Mouse (Mus musculus): Measurements from ENCODE around the gene Zmiz2.

GRCm38 (mm10) chr11:6372784-6373183 lies 16.1 kb upstream of the Zmiz2 start:
- no peak for TF ChIP-seq CTCF (IDR thresholded peaks at IDR 0.05)
- TF ChIP-seq EP300 (IDR thresholded peaks at IDR 0.05): no peak
